Mouse (Mus musculus) layer of hippocampus, postnatal 14 days (tissue): ENCODE measurements around the gene Usp37. TPM values are rescaled to one million over a fixed set of nuclear protein-coding genes. Genes with fewer than 3 reads are reported as not detected.
A peak's percentile ranks its signal among the peaks of the same experiment; 100 is the strongest.
"Not testable (repeated sequence)": the region's sequence is repeated elsewhere in the genome, so short reads cannot be mapped to it uniquely, and the experiment has no call there.

ENCODE experiments used
- DNase-seq, 2 experiments: peaks; one replicate each; pipeline ENCODE4 v3.0.0; 2021 to 2022; ENCODE audit warnings: low spot score in 2 of 2, mixed read lengths in 1 of 2
- total RNA-seq, 2 experiments: library from RNA; stranded (reverse); gene quantifications; 2 replicates each; pipeline ENCODE4 v1.2.3; 2021

Gene Usp37
- total RNA-seq, 2 experiments from 2014 or later: 21.6 to 21.7 TPM

DNA sequence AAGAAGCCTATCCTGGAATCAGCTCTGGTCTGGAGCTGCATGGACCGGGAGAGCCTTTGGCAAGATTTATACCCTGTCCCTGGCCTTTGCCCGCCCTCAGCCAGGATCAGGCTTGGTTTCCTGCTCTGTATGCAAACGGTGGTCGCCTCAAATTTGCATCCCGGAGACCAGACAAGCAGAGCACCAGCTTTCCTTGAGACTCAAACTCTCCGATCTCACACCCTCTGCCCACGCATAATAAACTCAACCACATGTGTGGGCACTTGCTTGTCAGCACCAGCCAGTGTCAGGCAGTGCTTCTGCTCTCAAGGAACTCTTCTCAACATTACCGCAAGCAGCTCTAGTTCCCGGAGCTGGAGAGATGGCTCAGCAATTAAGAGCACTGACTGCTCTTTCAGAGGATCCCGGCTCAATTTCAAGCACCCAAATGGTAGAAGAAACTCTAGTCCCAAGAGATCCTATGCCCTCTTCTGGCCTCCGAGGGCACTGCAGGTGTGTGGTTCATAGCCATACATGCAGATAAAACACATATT, 146.1 kb downstream of the Usp37 start:
- no peak for DNase-seq

DNA sequence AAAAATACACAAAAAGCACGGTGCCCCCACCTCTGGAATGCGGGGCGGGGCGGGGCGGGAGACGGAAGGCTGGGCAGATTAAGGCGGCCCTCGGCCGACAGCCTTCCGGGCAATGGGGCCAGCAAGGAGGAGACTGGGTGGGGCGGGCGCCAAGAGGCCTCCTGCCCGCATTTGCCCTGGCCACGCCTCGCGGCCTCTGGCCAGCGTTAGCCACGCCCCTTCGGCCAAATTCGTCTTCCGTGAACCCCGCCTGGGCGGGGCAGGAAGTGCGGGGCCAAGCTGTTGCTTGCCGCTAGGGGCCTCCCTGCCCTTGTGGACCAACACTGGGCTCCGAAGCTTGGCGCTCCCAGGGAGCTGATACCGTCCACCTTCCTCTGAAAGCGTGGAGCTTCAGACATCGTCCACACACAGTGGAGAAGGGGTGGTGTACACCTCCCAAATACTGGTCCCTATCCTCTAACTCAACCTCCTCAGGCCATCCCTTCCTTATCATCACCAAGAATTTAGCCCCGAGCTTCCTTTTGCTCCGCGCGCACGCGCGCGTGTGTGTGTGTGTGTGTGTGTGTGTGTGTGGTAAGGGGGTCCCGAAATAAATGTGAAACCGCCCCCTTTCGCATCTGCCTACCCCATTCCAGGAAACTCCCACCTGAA, 146.7 kb downstream of the Usp37 start:
- peak; percentile 87 to 93 for DNase-seq

DNA sequence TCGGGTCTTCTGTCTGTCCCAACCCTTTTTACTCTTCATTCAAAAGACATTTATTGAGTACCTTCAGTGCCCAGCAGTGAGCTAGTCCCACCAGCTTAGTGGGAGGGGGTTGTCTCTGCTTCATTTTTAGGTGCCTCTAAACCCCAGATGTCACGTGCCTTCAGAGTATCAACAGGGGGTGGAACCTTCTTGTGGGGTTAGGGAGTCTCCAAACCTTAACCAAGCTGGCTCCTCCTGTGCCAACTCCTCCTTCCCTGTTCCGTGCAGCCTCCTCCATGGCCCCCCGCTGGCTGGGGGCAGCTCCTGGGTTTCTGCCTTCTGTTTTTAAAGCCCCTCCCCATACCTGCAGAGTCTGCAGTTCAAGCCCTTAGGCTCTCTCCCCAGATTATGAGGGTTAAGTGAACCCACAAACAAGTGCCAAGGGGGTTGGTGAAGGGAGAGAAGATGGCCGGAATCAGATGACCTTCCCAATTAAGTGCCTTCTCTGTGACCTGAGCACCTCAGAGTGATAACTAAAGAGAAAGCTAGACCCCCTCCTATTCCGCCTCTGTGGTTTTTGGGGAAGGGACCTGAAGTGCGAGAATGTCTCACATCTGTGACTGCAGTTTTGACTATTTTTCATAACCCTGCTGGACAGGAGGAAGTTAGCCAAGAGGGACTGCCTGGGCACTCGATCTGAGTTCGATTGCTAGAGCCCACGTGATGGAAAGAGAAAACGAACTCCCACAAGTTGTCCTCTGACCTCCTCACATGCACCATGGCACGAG, 147.4 kb downstream of the Usp37 start:
- DNase-seq: not testable (repeated sequence)

DNA sequence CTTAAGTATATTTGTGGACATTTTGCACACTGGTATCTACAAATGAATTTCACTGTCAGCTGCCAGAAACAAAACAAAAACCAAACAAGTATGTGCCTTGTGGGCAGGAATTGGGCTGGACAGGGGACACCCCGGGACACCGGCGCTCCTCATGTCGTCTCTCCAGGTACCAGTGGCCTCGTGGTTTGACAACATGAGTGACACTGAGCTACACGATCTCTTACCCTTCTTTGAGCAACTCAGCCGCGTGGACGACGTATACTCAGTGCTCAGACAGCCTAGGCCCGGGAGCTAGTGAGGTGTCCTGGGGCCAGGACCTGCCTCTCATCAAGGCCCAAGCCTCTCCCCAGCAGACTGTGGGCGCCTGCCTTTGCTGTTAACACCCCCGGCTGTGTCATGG, 148.8 kb downstream of the Usp37 start:
- no peak for DNase-seq

DNA sequence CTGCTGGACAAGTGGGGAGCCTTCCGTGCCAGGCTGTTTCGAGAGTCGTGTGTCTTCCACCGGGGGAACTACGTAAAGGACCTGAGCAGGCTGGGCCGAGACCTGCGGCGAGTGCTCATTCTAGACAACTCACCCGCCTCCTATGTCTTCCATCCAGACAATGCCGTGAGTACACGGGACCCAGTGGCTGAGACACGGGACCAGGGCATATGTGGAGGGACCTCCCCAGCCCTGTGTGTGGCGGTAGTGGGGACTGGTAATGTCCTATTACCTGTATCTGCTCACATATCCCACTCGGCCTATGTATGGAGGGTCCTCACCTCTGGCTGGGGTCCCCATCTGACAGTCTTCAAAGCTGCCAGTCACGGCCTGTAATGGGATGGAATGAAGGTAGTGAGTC, 149.2 kb downstream of the Usp37 start:
- DNase-seq: no peak

DNA sequence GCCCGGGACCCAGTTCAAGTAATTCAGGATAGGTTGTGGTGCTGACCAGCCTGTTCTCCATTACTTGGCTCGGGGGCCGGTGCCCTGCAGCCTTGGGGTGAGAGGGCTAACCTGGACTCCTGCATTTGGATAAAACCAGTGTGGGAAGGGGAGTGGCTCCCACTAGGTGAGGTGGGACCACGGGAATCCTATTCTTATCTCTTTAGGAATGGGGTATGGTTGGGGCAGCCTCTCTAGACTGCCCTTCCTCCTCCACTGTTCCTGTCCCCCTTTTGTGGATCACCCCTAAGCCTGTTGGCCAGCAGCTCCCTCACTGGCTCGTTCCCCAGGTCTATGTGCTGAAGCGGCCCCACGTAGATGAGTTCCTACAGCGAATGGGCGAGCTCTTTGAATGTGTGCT, 149.8 kb downstream of the Usp37 start:
- DNase-seq: no peak

DNA sequence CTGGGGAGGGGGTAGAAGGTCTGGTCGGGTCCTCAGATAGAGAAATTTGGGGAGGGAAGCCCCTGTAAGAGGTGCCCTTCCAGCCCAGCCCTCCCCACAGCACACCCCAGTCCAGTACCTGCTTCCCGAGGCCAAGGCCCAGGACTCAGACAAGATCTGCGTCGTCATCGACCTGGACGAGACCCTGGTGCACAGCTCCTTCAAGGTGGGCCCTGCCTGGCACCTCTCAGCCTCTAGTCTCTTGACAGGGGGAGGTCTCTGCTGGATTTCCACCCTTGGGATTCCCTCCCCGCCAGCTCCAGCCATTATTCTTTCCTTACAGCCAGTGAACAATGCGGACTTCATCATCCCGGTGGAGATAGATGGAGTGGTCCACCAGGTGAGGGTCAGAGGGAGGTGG, 150.4 kb downstream of the Usp37 start:
- DNase-seq: no peak

DNA sequence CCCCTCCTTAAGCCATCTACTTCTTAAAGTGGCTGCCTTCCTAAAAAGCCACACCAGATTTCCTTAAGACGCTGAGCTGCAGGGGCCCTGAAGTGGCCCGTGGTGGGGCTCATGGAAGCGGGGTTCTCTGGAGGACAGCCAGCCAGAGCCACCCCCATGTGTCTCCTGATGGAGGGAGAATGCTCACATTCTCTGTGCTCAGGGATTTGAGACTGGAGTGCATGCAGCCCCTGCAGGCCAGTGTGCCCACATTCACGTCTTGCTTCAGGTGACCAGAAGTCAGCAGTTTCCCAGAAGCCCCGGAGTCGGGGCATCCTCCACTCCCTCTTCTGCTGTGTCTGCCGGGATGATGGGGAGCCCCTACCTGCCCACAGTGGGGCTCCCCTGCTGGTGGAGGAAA, 151.1 kb downstream of the Usp37 start:
- no peak for DNase-seq

DNA sequence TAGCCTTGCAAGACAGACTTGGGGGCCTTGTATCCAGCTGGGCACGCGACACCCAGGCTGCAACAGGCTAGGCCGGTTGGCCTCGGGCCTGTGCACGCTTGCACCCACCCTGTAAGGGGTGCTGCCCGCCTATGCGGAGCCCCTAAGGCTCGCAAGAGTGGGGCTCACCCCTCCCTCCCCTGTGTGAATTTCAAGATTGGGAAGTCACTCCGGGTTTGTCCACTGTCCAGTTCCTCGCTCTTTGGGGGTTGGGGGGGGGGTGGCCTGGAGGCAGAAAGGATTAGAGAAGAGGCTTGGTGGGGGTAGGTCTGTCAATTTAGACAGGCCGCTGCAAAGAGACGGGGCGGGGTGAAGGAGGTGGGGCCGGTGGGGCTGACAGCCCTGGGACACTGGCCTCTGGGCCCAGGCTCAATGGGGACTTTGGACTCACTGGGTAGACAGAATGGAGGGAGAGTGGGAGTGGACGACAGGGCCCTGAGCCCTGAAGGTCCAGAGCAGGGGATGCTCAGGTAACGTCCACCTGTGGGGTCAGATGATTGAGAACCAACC, 151.6 kb downstream of the Usp37 start:
- no peak for DNase-seq

DNA sequence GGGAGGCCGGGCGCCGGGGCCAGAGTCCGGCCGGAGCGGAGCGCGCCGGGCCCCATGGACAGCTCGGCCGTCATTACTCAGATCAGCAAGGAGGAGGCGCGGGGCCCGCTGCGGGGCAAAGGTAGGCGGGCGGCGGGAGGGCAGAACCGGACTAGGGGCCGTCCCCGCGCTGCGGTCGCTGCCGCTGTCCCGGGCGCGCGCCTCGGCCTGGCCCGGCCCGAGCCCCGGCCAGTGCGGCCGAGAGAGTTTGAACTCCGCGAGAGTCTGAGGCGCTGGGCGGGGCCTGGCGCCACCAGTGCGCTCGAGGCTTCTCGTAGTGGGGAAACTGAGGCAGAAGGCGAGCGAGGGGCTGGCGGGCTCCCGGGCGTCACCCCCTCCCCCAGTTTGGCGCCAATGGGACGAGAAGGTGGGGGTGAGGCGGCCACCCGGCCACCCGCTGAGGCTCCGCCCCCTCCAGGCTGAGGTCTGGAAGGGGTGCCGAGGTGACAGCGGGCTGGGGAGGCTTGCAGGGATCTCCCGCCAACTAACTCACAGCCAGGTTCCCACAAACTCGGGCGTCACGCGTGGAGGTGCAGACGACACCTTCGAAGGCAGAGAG, 152.1 kb downstream of the Usp37 start:
- DNase-seq: peak; percentile 48 to 52

DNA sequence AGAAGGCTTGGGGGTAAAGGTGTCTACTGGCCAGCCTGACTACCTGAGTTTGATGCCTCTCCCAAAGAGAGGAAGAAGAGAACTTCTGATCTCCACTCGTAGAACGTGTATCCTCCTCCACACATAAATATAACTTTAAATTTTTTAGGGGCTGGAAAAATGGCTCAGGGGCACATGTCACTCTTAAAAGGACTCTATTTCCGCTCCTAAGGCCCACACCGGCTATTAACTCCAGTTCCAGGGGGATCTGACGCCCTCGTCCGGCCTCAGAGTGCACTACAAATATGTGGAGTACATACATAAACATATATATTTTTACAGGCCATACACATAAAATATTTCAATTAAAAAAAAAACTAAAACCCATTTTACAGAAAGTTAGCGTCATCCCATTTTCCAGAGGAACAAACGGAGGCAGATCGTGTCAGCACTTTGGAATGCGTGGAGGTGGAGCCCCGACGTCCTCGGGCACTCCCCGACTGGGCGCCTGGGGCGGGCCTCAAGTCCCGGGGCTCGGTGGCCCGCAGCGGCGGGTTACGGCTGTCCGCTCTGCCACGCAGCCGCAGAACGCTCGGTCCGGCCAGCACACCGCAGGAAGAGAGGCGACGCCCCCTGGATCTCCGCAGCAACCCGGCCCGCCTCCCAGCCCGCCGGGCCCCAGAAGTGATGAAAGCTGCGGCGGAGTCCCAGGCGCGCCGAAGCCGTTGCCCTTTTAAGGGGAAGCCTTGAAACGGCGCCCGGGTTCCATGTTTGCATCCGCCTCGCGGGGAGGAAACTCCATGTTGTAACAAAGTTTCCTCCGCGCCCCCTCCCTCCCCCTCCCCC, 152.9 kb downstream of the Usp37 start, which contains the start of gene Ctdsp1:
Gene Ctdsp1 (plus strand): TSS at position 586 of the 825 bp plus-strand sequence.
- peak; percentile 93 to 96 for DNase-seq

DNA sequence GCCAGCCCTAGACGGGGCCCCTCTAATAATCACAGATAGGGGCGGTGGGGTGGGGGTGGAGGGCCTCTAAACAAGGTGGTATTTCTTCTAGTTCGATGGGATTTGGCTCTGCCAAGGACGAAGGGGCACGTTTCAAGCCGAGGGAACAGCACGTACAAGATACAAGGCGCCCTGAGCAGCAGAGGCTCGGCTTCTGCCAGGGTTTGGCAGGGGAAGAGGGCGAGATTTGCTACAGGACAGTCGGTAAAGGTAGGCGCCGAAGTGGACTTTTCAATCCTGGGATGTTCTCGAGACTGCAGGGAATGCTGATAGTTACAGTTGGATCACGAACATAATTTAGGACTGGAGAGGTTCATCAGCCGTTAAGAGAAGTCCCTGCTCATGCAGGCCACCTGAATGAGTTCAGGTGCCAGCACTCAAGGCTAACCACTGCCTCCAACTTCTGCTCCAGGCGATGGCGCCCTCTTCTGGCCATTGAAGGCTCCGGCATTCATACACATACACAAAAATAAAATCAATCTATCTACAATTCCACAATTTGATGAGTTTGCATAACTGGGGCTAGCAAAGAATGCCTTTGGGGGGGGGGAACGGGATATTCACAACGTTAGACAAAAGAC, 153.7 kb downstream of the Usp37 start:
- DNase-seq: no peak

DNA sequence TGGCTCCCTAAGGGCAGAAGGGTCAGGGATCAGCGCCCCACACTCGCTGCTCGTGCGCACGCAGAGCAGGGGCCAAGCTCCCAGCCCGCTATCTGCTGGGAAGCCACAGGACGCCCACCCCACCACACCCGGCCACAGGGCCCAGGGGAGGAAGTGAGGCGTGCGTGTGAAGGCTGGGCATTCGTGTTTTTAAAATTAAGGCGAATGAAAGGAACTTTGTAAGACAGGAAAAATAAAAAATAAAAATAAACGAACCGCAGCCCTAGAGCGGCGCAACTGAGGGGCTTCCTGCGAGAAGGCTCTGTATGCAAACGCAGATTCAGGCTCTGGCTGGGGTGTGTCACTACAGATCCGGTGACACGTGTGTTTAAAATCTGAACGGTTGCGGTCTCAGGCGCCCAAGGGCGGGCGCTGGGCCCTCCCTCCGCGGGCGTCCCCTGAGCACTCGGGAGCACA, 154.2 kb downstream of the Usp37 start:
- DNase-seq: no peak

DNA sequence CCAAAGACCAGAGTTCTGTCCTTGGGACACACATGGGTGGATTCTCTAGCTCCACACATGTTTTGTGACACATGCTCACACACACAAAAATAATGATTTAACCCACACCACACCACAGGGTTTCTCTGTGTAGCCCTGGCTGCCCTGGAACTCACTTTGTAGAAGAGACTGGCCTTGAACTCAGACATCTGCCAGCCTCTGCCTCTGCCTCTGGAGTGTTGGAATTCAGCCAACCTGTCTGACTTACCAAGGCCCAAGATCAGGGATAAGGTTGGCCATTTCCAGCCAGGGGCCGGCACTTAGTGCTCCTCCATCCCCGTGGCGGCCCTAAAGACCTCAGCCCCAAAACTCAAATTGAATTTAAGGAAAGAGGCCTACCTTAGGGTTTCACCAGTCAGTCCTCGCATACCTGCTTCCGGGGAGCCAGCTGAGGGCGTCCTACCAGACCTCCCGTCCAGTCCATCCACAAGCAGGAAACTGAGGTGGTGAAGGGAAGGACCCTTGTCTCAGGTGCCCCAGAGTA, 155.6 kb downstream of the Usp37 start:
- no peak for DNase-seq

DNA sequence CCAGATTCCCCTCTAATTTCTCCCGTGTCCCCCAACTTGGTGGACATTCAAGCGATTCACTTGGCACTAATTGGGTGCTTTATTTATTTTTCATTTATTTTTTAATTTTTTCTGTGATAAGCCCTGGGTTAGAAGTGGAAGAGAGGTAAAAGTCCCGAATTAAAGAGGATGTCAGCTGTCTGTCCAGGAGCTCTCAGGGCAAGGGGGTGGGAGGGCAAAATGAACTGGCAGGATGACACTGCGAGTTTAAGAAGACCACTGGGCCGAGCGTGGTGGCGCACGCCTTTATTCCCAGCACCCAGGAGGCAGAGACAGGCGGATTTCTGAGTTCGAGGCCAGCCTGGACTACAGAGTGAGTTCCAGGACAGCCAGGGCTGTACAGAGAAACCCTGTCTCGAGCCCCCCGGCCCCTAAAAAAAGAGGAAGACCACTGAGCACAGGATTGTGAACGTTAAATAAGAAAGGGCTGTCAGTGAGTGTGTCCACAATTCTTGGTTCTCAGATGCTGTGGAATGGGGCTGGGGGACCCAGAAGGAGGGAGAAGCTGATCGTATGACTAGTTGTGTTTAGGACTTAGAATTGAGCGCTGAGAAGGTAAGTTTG, 156.6 kb downstream of the Usp37 start:
- DNase-seq: no peak

DNA sequence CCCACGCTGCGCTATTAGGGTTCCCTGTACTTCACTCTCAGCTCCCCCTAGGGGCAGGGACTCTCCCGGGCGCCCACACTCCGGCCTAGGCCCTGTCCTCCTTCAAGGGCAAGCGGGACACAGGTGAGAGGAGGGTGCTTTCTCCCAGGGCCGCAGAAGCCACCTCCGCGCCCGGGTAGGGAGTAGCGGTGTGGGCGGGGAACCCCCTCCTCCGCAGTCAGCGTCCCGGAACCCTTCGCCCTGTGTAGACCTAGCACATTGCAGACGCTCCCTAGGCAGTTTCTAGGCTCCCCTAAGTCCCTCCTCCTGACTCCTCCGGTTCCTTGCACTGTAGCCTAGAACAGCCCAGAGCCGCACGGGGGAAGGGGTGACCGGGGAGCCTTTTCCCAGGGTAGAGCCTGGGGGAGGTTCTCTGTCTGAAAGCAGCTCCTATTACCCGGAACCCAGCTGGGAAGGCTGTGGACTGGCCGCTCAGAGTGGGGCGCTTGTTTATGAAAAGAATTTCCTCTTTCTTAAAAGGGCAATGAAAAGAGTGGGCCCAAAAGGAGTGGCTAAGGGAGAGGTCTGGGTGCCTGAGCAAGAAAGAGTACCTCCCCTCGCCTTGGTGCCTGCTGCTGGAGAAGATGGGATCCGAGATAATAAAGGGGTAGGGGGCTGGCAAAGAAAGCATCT, 157.2 kb downstream of the Usp37 start:
- peak; percentile 95 to 98 for DNase-seq

DNA sequence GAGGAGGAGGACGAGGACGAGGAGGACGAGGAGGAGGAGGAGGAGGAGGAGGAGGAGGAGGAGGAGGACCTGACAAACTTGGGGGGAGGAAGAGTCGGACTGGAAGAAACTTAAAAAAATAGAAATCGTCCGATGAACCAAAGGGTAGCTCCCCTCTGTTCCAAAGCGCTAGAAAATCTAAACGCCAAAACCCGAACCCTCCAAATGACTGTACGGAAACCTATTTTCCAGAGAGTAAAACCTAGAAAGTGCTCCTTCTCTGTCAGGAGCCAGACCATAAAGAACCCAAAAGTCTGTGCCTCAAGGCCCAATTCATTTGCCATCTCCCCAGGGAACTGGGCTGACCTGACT, 157.7 kb downstream of the Usp37 start:
- no peak for DNase-seq

DNA sequence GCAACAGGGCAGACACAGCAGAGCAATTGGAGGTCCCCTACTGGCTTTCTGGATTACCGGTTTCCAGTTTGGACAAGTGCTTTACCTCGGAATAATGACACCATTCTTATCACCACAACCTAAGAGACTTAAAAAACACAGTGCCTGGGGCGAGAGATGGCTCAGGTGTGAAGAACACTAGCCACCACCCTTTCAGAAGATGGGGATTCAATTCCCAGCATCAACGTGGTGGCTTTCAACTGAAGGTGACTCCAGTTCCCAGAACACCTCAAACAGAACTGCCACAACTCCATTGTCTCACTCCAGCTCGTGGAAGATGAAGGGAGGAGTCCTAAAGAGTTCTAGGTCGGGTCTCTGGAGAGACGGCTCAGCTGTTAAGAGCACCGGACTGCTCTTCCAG, 158.6 kb downstream of the Usp37 start:
- DNase-seq: no peak
